Mouse (Mus musculus): ENCODE results near the gene Ncdn.

GRCm38 (mm10) chr4:126743713-126744112 lies 9.5 kb downstream of the Ncdn start:
- TF ChIP-seq CTCF (IDR thresholded peaks at IDR 0.05; ENCODE audit: low read depth, low read length), result no peak
- no peak for TF ChIP-seq GATA2 (IDR thresholded peaks at IDR 0.05; ENCODE audit: borderline replicate concordance, low read depth, low read length)
- no peak for TF ChIP-seq GATA1 (IDR thresholded peaks at IDR 0.05; ENCODE audit: borderline replicate concordance, low read length)
- TF ChIP-seq POLR2AphosphoS5 (IDR thresholded peaks at IDR 0.05; ENCODE audit: insufficient replicate concordance, low read depth, low read length), result no peak
